Mouse (Mus musculus) adrenal gland, postnatal 14 days (tissue): ENCODE results near the gene Glis3. TPM values are rescaled to one million over a fixed set of nuclear protein-coding genes. Genes with fewer than 3 reads are reported as not detected.

ENCODE experiments used
- DNase-seq: peaks from one replicate; pipeline ENCODE4 v3.0.0; 2021; ENCODE audit warnings: mixed read lengths
- total RNA-seq: library from RNA; stranded (reverse); gene quantifications from 2 replicates; pipeline ENCODE4 v1.2.3, GENCODE M21; 2021

Gene Glis3
- total RNA-seq, 1 experiment from 2014 or later, result 6.4 TPM

- DNase-seq, result no peak
Observed at GRCm38 (mm10) chr19:28533576-28533975, 146.3 kb downstream of the Glis3 start.

- DNase-seq, result peak; percentile 35
Observed at GRCm38 (mm10) chr19:28531750-28532149, 148.1 kb downstream of the Glis3 start.

GRCm38 (mm10) chr19:28530846-28531245 is 149.0 kb downstream of the Glis3 start:
- peak; percentile 64 for DNase-seq

- no peak for DNase-seq
Observed at GRCm38 (mm10) chr19:28529006-28529405, 150.9 kb downstream of the Glis3 start.

GRCm38 (mm10) chr19:28527446-28527845 is 152.4 kb downstream of the Glis3 start:
- DNase-seq, result no peak

GRCm38 (mm10) chr19:28525331-28525730 is 154.5 kb downstream of the Glis3 start:
- DNase-seq, result no peak

GRCm38 (mm10) chr19:28522289-28522688 is 157.6 kb downstream of the Glis3 start:
- DNase-seq, result no peak

GRCm38 (mm10) chr19:28520761-28521181 is 159.1 kb downstream of the Glis3 start:
- DNase-seq, result no peak

- no peak for DNase-seq
Observed at GRCm38 (mm10) chr19:28520128-28520745, 159.6 kb downstream of the Glis3 start.

GRCm38 (mm10) chr19:28519296-28519695 is 160.6 kb downstream of the Glis3 start:
- no peak for DNase-seq

GRCm38 (mm10) chr19:28518846-28519245 is 161.0 kb downstream of the Glis3 start:
- no peak for DNase-seq

- peak; percentile 11 for DNase-seq
Observed at GRCm38 (mm10) chr19:28518266-28518665, 161.6 kb downstream of the Glis3 start.

- peak; percentile 9 for DNase-seq
Observed at GRCm38 (mm10) chr19:28517464-28518080, 162.3 kb downstream of the Glis3 start.

GRCm38 (mm10) chr19:28516487-28516886 is 163.4 kb downstream of the Glis3 start:
- DNase-seq, result no peak

- no peak for DNase-seq
Observed at GRCm38 (mm10) chr19:28512475-28512874, 167.4 kb downstream of the Glis3 start.

GRCm38 (mm10) chr19:28511910-28512309 is 168.0 kb downstream of the Glis3 start:
- DNase-seq, result no peak

GRCm38 (mm10) chr19:28505376-28505775 is 174.5 kb downstream of the Glis3 start:
- DNase-seq, result no peak

GRCm38 (mm10) chr19:28503011-28503410 is 176.9 kb downstream of the Glis3 start:
- no peak for DNase-seq

GRCm38 (mm10) chr19:28500975-28501374 is 178.9 kb downstream of the Glis3 start:
- no peak for DNase-seq

- no peak for DNase-seq
Observed at GRCm38 (mm10) chr19:28500505-28500904, 179.4 kb downstream of the Glis3 start.

- no peak for DNase-seq
Observed at GRCm38 (mm10) chr19:28499786-28500185, 180.1 kb downstream of the Glis3 start.

GRCm38 (mm10) chr19:28495926-28496325 is 184.0 kb downstream of the Glis3 start:
- DNase-seq, result no peak

GRCm38 (mm10) chr19:28493605-28494260 is 186.1 kb downstream of the Glis3 start:
- DNase-seq, result no peak

- DNase-seq, result no peak
Observed at GRCm38 (mm10) chr19:28478055-28478454, 201.8 kb downstream of the Glis3 start.
